Mouse (Mus musculus): ENCODE data around the gene Mief1. TPM values are rescaled to one million over a fixed set of nuclear protein-coding genes. Genes with fewer than 3 reads are reported as not detected.

The Mief1 gene
- polyA plus RNA-seq, 1 experiment, result 24.3 TPM

GRCm38 (mm10) chr15:80266281-80266680, 32.5 kb downstream of the Mief1 start:
- Histone ChIP-seq H3K4me3 (no peak overlapping the region), H3ac (ENCODE audit: control insufficient read depth, insufficient read length) (no peak overlapping the region), H3K27me3 (ENCODE audit: control insufficient read depth, insufficient read depth, insufficient read length) (peaks cover 5% of the 10 kb centered on the region), H3K4me2 (ENCODE audit: low read depth) (no peak overlapping the region), H3K36me3 (ENCODE audit: control insufficient read depth, insufficient read depth) (no peaks in the 10 kb centered on the region), H3K79me2 (ENCODE audit: control insufficient read depth, insufficient read depth) (peaks cover 25% of the 10 kb centered on the region)
- TF ChIP-seq POLR2A (IDR thresholded peaks at IDR 0.05; ENCODE audit: insufficient read length, low read depth) (no peak), MYOD1 (IDR thresholded peaks at IDR 0.05; ENCODE audit: control insufficient read depth in 1 of 3, insufficient read length in 2 of 3, low read depth in 2 of 3) (no peak), MAX (IDR thresholded peaks at IDR 0.05; ENCODE audit: low read depth) (no peak)

- no peak overlapping the region for H3K4me2 ChIP-seq (ENCODE audit: low read depth)
- H3ac ChIP-seq (ENCODE audit: control insufficient read depth, insufficient read length), result no peak overlapping the region
- H3K4me3 ChIP-seq, result no peak overlapping the region
- TF ChIP-seq CEBPB (IDR thresholded peaks at IDR 0.05; ENCODE audit: insufficient read depth, poor library complexity, severe bottlenecking), result no peak
- no peak for TF ChIP-seq SRF (IDR thresholded peaks at IDR 0.05; ENCODE audit: control insufficient read depth, insufficient read length, low read depth)
- TF ChIP-seq E2F4 (IDR thresholded peaks at IDR 0.05; ENCODE audit: insufficient read depth), result no peak
- TF ChIP-seq MAX (IDR thresholded peaks at IDR 0.05; ENCODE audit: low read depth), result no peak
- TF ChIP-seq POLR2A (IDR thresholded peaks at IDR 0.05; ENCODE audit: insufficient read length, low read depth), result no peak
- TF ChIP-seq USF1 (IDR thresholded peaks at IDR 0.05; ENCODE audit: low read depth), result no peak
- H3K27me3 ChIP-seq (ENCODE audit: control insufficient read depth, insufficient read depth, insufficient read length), result peaks cover 5% of the 10 kb centered on the region
- no peaks in the 10 kb centered on the region for H3K36me3 ChIP-seq (ENCODE audit: control insufficient read depth, insufficient read depth)
- H3K79me2 ChIP-seq (ENCODE audit: control insufficient read depth, insufficient read depth), result no peaks in the 10 kb centered on the region
These were observed 38.1 kb downstream of the Mief1 start for GRCm38 (mm10) chr15:80271858-80272396.

DNA sequence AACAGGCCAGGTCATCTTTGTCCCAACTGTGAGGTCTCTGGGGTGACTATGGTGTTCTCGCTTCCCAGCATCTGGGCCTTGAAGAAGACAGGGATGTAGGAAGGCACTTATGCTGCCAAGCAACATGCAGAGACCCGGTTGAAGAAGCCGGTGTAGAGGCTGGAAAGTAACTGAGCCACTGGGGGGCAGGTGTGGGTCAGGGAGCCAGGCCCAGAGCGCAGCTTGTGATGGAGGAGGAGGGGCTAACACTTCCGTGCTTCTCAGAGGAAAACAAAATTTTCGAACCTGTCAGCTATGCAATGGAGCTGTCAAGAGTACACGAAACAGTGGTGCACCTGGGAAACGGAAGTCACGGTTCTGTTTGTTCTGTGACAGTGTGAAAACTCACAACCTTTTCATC, 43.3 kb downstream of the Mief1 start:
- Histone ChIP-seq H3K36me3 (ENCODE audit: control insufficient read depth, insufficient read depth) (no peaks in the 10 kb centered on the region), H3K79me2 (ENCODE audit: control insufficient read depth, insufficient read depth) (no peaks in the 10 kb centered on the region), H3K4me2 (ENCODE audit: low read depth) (no peak overlapping the region), H3K27me3 (ENCODE audit: control insufficient read depth, insufficient read depth, insufficient read length) (peaks cover 4% of the 10 kb centered on the region), H3ac (ENCODE audit: control insufficient read depth, insufficient read length) (no peak overlapping the region), H3K4me3 (no peak overlapping the region)
- TF ChIP-seq TCF12 (IDR thresholded peaks at IDR 0.05; ENCODE audit: insufficient read depth, poor library complexity, severe bottlenecking) (no peak), USF1 (IDR thresholded peaks at IDR 0.05; ENCODE audit: low read depth) (no peak), TCF3 (IDR thresholded peaks at IDR 0.05; ENCODE audit: insufficient read length, low read depth) (no peak), CEBPB (IDR thresholded peaks at IDR 0.05; ENCODE audit: insufficient read depth, poor library complexity, severe bottlenecking) (no peak), SRF (IDR thresholded peaks at IDR 0.05; ENCODE audit: control insufficient read depth, insufficient read length, low read depth) (no peak), REST (IDR thresholded peaks at IDR 0.05; ENCODE audit: insufficient read depth, insufficient read length) (no peak), MAX (IDR thresholded peaks at IDR 0.05; ENCODE audit: low read depth) (no peak), E2F4 (IDR thresholded peaks at IDR 0.05; ENCODE audit: insufficient read depth) (no peak), POLR2AphosphoS2 (IDR thresholded peaks at IDR 0.05; ENCODE audit: insufficient read length, low read depth) (no peak), MYOD1 (IDR thresholded peaks at IDR 0.05; ENCODE audit: control insufficient read depth in 1 of 3, insufficient read length in 2 of 3, low read depth in 2 of 3) (no peak), POLR2A (IDR thresholded peaks at IDR 0.05; ENCODE audit: insufficient read length, low read depth) (no peak), MYOG (IDR thresholded peaks at IDR 0.05; ENCODE audit: control insufficient read depth in 1 of 3, insufficient read depth in 1 of 3, insufficient read length in 2 of 3, low read depth in 2 of 3) (no peak)

DNA sequence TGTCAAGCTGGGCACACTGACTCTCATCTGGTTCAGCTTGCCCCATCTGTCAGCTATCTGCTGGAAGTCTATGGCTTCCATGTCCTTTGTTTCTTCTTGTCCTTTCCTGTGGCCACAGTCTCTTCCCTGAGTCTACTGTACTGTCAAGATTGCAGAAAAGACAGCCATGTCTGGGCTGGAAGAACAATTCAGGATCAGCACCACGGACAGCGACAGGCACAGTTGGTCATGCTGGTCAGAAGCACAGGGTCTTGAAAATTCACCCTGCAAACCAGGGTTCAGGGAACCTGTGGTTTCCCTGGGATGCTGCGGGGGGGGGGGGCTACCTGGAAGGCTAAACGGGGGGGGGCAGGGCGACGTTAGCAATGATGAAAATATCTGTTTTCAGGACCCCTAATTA, 43.8 kb downstream of the Mief1 start:
- TF ChIP-seq MAX (IDR thresholded peaks at IDR 0.05; ENCODE audit: low read depth) (peak; percentile 93), POLR2AphosphoS2 (IDR thresholded peaks at IDR 0.05; ENCODE audit: insufficient read length, low read depth) (no peak), MYOD1 (IDR thresholded peaks at IDR 0.05; ENCODE audit: control insufficient read depth in 1 of 3, insufficient read length in 2 of 3, low read depth in 2 of 3) (peak in 1 of 3 experiments; percentile 17), REST (IDR thresholded peaks at IDR 0.05; ENCODE audit: insufficient read depth, insufficient read length) (peak; percentile 97), MYOG (IDR thresholded peaks at IDR 0.05; ENCODE audit: control insufficient read depth in 1 of 3, insufficient read depth in 1 of 3, insufficient read length in 2 of 3, low read depth in 2 of 3) (peak in 1 of 3 experiments; percentile 52), E2F4 (IDR thresholded peaks at IDR 0.05; ENCODE audit: insufficient read depth) (no peak)
- Histone ChIP-seq H3K4me3 (no peak overlapping the region), H3ac (ENCODE audit: control insufficient read depth, insufficient read length) (no peak overlapping the region), H3K36me3 (ENCODE audit: control insufficient read depth, insufficient read depth) (no peaks in the 10 kb centered on the region), H3K27me3 (ENCODE audit: control insufficient read depth, insufficient read depth, insufficient read length) (peaks cover 9% of the 10 kb centered on the region), H3K79me2 (ENCODE audit: control insufficient read depth, insufficient read depth) (no peaks in the 10 kb centered on the region), H3K4me2 (ENCODE audit: low read depth) (no peak overlapping the region)

- Histone ChIP-seq H3K4me2 (ENCODE audit: low read depth) (no peak overlapping the region), H3K79me2 (ENCODE audit: control insufficient read depth, insufficient read depth) (no peaks in the 10 kb centered on the region), H3K36me3 (ENCODE audit: control insufficient read depth, insufficient read depth) (no peaks in the 10 kb centered on the region), H3ac (ENCODE audit: control insufficient read depth, insufficient read length) (no peak overlapping the region), H3K27me3 (ENCODE audit: control insufficient read depth, insufficient read depth, insufficient read length) (peaks cover 15% of the 10 kb centered on the region), H3K4me3 (no peak overlapping the region)
- TF ChIP-seq POLR2AphosphoS2 (IDR thresholded peaks at IDR 0.05; ENCODE audit: insufficient read length, low read depth) (no peak), SRF (IDR thresholded peaks at IDR 0.05; ENCODE audit: control insufficient read depth, insufficient read length, low read depth) (no peak), REST (IDR thresholded peaks at IDR 0.05; ENCODE audit: insufficient read depth, insufficient read length) (no peak), MYOD1 (IDR thresholded peaks at IDR 0.05; ENCODE audit: control insufficient read depth in 1 of 3, insufficient read length in 2 of 3, low read depth in 2 of 3) (no peak), MYOG (IDR thresholded peaks at IDR 0.05; ENCODE audit: control insufficient read depth in 1 of 3, insufficient read depth in 1 of 3, insufficient read length in 2 of 3, low read depth in 2 of 3) (no peak), POLR2A (IDR thresholded peaks at IDR 0.05; ENCODE audit: insufficient read length, low read depth) (no peak), TCF3 (IDR thresholded peaks at IDR 0.05; ENCODE audit: insufficient read length, low read depth) (no peak), TCF12 (IDR thresholded peaks at IDR 0.05; ENCODE audit: insufficient read depth, poor library complexity, severe bottlenecking) (no peak), MAX (IDR thresholded peaks at IDR 0.05; ENCODE audit: low read depth) (no peak), E2F4 (IDR thresholded peaks at IDR 0.05; ENCODE audit: insufficient read depth) (no peak), USF1 (IDR thresholded peaks at IDR 0.05; ENCODE audit: low read depth) (no peak), CEBPB (IDR thresholded peaks at IDR 0.05; ENCODE audit: insufficient read depth, poor library complexity, severe bottlenecking) (no peak)
These were observed 44.4 kb downstream of the Mief1 start for GRCm38 (mm10) chr15:80278121-80278759.

Measured in myocyte (in vitro differentiated cells).